In the genomic region with DNA sequence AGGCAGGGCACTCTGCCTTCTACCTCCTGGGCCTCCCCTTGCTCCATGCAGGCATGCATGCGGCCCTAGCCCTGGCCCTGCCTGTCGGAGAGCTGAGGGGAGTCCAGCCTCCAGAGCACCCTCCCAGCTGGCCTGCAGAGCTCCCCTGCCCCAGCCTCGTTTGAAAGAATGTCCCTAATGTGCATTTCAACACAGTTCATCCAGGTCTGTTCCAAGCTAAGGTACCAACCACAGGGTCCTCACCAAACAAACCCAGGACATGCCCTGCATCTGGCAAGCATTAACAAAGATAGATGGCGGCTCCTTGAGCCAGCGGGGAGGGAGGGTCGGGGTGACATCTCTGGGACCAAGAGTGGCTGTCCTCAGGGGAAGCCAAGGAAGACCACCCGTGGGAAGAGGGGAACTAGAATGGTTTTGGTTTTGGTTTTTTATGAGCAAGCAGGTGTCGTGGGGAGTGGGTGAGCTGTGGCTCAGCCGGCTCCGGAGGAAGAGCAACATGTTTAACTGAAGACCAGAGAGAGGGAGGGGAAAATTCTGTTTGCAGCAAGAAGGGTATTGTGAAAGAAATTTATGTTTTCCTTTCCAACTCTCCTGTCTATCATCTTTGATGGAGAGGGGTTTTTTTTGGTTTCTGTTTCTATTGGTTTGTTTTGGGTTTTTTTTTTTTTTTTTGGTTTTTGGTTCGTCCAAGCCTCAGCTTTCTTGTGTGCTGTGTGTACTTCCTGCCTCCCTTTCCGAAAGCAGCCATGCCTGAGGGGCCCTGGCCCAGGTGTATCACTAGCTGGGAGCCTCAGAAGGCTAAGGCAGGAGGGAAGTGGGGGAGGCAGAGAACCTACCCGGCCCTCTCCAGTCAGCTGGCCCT, we compare ENCODE assay signal across 12 mouse cellular contexts. TPM values are rescaled to one million over a fixed set of nuclear protein-coding genes. Genes with fewer than 3 reads are reported as not detected.
DNase-seq lines count a peak whose midpoint lies in the region; ATAC-seq and TF ChIP-seq lines count a peak whose summit lies in the region.
"Had no signal": no experiment of that assay in that cellular context is flagged by ENCODE, and none has a peak within 500 bp of the region (broad histone marks: within the 10 kb centered on the region; RNA-seq: fewer than 3 reads in every experiment).

No protein-coding gene starts in this region.

- H3K4me3 ChIP-seq in forebrain, postnatal 0 days (ENCODE audit: low read depth, low read length) = no peak overlapping the region
- H3K4me3 ChIP-seq in forebrain, embryonic 14.5 days (ENCODE audit: low read depth, low read length) = no peak overlapping the region
- no peak overlapping the region for H3K4me3 ChIP-seq in limb, embryonic 11.5 days (ENCODE audit: low read depth, low read length)
- H3K4me3 ChIP-seq in limb, embryonic 10.5 days = no peak overlapping the region
- H3K4me3 ChIP-seq in cortical plate, adult 2 months (ENCODE audit: insufficient read depth, low read length) = no peak overlapping the region
- H3K4me3 ChIP-seq in stomach, postnatal 0 days (ENCODE audit: low read depth, low read length) = no peak overlapping the region

- H3K4me2 ChIP-seq in forebrain, postnatal 0 days (ENCODE audit: low read depth) = no peak overlapping the region
- no peak overlapping the region for H3K4me2 ChIP-seq in forebrain, embryonic 14.5 days (ENCODE audit: low read length)
- no peak overlapping the region for H3K4me2 ChIP-seq in limb, embryonic 11.5 days (ENCODE audit: low read depth, severe bottlenecking)
- no peak overlapping the region for H3K4me2 ChIP-seq in stomach, postnatal 0 days (replicated peaks; ENCODE audit: low read depth)

- H3K9ac ChIP-seq in forebrain, postnatal 0 days = no peak overlapping the region
- no peak overlapping the region for H3K9ac ChIP-seq in forebrain, embryonic 14.5 days (ENCODE audit: low read length)
- no peak overlapping the region for H3K9ac ChIP-seq in limb, embryonic 11.5 days (ENCODE audit: low read length)
- no peak overlapping the region for H3K9ac ChIP-seq in stomach, postnatal 0 days (ENCODE audit: low read length)
- H3K9ac ChIP-seq: liver, embryonic 14.5 days had no signal

- H3K4me1 ChIP-seq in forebrain, postnatal 0 days (ENCODE audit: insufficient read depth) = no peaks in the 10 kb centered on the region
- no peaks in the 10 kb centered on the region for H3K4me1 ChIP-seq in forebrain, embryonic 14.5 days (ENCODE audit: control insufficient read depth, insufficient read depth, low read length)
- H3K4me1 ChIP-seq in limb, embryonic 11.5 days (ENCODE audit: control insufficient read depth, insufficient read depth, low read length) = no peaks in the 10 kb centered on the region
- peaks cover 10% of the 10 kb centered on the region; the same call in 1 of the 2 replicates for H3K4me1 ChIP-seq in limb, embryonic 10.5 days
- no peaks in the 10 kb centered on the region; the same call in 1 of the 2 replicates for H3K4me1 ChIP-seq in cortical plate, adult 2 months (ENCODE audit: control insufficient read depth, insufficient read depth, low read length)
- peaks cover 4% of the 10 kb centered on the region; the same call in 1 of the 2 replicates for H3K4me1 ChIP-seq in stomach, postnatal 0 days (replicated peaks; ENCODE audit: control insufficient read depth, insufficient read depth)

- no peak overlapping the region for H3K27ac ChIP-seq in forebrain, postnatal 0 days (ENCODE audit: low read depth, low read length)
- no peak overlapping the region for H3K27ac ChIP-seq in forebrain, embryonic 14.5 days (ENCODE audit: low read depth, low read length)
- 0 out of 2 replicates have a peak overlapping the region, but pooled peaks have one; percentile 4 for H3K27ac ChIP-seq in limb, embryonic 11.5 days (replicated peaks; ENCODE audit: low read depth, low read length)
- H3K27ac ChIP-seq in limb, embryonic 10.5 days = no peak overlapping the region
- 0 out of 2 replicates have a peak overlapping the region, but pooled peaks have one; percentile 12 for H3K27ac ChIP-seq in cortical plate, adult 2 months (ENCODE audit: insufficient read depth, low read length)
- peak overlapping the region; percentile 53; the same call in 1 of the 2 replicates for H3K27ac ChIP-seq in stomach, postnatal 0 days (replicated peaks)
- H3K27ac ChIP-seq: liver, embryonic 14.5 days had no signal

- H3K36me3 ChIP-seq in forebrain, postnatal 0 days (ENCODE audit: insufficient read depth) = peaks cover 66% of the 10 kb centered on the region
- peaks cover 95% of the 10 kb centered on the region for H3K36me3 ChIP-seq in forebrain, embryonic 14.5 days (ENCODE audit: control insufficient read depth, insufficient read depth, low read length)
- peaks cover 26% of the 10 kb centered on the region; the same call in 1 of the 2 replicates for H3K36me3 ChIP-seq in limb, embryonic 11.5 days (ENCODE audit: control insufficient read depth, insufficient read depth, low read length)
- H3K36me3 ChIP-seq in limb, embryonic 10.5 days = peaks cover 100% of the 10 kb centered on the region
- peaks cover 31% of the 10 kb centered on the region for H3K36me3 ChIP-seq in stomach, postnatal 0 days (ENCODE audit: control insufficient read depth, insufficient read depth, low read length)

- H3K9me3 ChIP-seq in forebrain, postnatal 0 days (ENCODE audit: low read length) = no peaks in the 10 kb centered on the region
- H3K9me3 ChIP-seq in forebrain, embryonic 14.5 days (replicated peaks; ENCODE audit: control insufficient read depth, low read length) = no peaks in the 10 kb centered on the region
- H3K9me3 ChIP-seq in limb, embryonic 11.5 days (ENCODE audit: control insufficient read depth, low read length) = no peaks in the 10 kb centered on the region
- H3K9me3 ChIP-seq in limb, embryonic 10.5 days (replicated peaks) = no peaks in the 10 kb centered on the region
- H3K9me3 ChIP-seq in stomach, postnatal 0 days (ENCODE audit: control insufficient read depth, low read length) = no peaks in the 10 kb centered on the region

- ATAC-seq in forebrain, postnatal 0 days = 0 out of 2 replicates have a peak, but pooled peaks have one; percentile 7
- ATAC-seq in forebrain, embryonic 14.5 days = no peak
- ATAC-seq in limb, embryonic 11.5 days (ENCODE audit: insufficient number of reproducible peaks, low FRiP score, low TSS enrichment, low read depth) = no peak
- no peak for ATAC-seq in stomach, postnatal 0 days (ENCODE audit: low FRiP score, low TSS enrichment)

- intact Hi-C loops in gastrocnemius, postnatal 14 days (cut with DNase I; ENCODE audit: low total_unique reads) = no loop called here

- DNase-seq in forebrain, postnatal 0 days = no peak
- no peak for DNase-seq in forebrain, embryonic 14.5 days (ENCODE audit: low spot score)
- DNase-seq in limb, embryonic 11.5 days (ENCODE audit: low spot score) = no peak
- DNase-seq in limb, embryonic 10.5 days (ENCODE audit: low spot score) = no peak
- no peak for DNase-seq in stomach, postnatal 0 days (ENCODE audit: low spot score)
- DNase-seq in gastrocnemius, postnatal 14 days = no peak
- DNase-seq in right cerebral cortex, postnatal 36 days (ENCODE audit: low spot score in 2 of 2) = no peak
- DNase-seq: adrenal gland, adult 8-10 months; cerebellum, postnatal 36 days; gastrocnemius, postnatal 25 days had no signal

- no peak for TF ChIP-seq POLR2A in cortical plate, adult 2 months (IDR thresholded peaks at IDR 0.05; ENCODE audit: extremely low read depth, insufficient read depth, low read length)

- WGBS in forebrain, postnatal 0 days = 70% methylated on average over 13 of the region's 13 CpGs
- 72% methylated on average over 13 of the region's 13 CpGs for WGBS in forebrain, embryonic 14.5 days
- WGBS in limb, embryonic 11.5 days = 60% methylated on average over 13 of the region's 13 CpGs
- WGBS in limb, embryonic 10.5 days = 67% methylated on average over 13 of the region's 13 CpGs
- 63% methylated on average over 13 of the region's 13 CpGs for WGBS in stomach, postnatal 0 days

- no peak for TF ChIP-seq CTCF in forebrain, postnatal 0 days (IDR thresholded peaks at IDR 0.05; ENCODE audit: low read depth)
- TF ChIP-seq CTCF in cortical plate, adult 2 months (IDR thresholded peaks at IDR 0.05; ENCODE audit: extremely low read depth, insufficient read depth, low read length) = no peak
- TF ChIP-seq CTCF in stomach, postnatal 0 days (IDR thresholded peaks at IDR 0.05; ENCODE audit: low read depth) = no peak

- no peak for TF ChIP-seq EP300 in stomach, postnatal 0 days (optimal IDR thresholded peaks at IDR 0.05)

- H3K27me3 ChIP-seq in forebrain, postnatal 0 days (ENCODE audit: insufficient read depth, low read length) = no peaks in the 10 kb centered on the region
- no peaks in the 10 kb centered on the region for H3K27me3 ChIP-seq in forebrain, embryonic 14.5 days (replicated peaks; ENCODE audit: control insufficient read depth, insufficient read depth, low read length)
- no peaks in the 10 kb centered on the region for H3K27me3 ChIP-seq in limb, embryonic 11.5 days (ENCODE audit: control insufficient read depth, insufficient read depth, low read length)
- no peaks in the 10 kb centered on the region for H3K27me3 ChIP-seq in limb, embryonic 10.5 days (ENCODE audit: low read depth, poor library complexity, severe bottlenecking)
- H3K27me3 ChIP-seq in stomach, postnatal 0 days (ENCODE audit: control insufficient read depth, insufficient read depth, low read length) = no peaks in the 10 kb centered on the region

RNA-seq across cellular contexts. Expression of gene Idh2, which starts 24.0 kb away (rescaled TPM):
- total RNA-seq in forebrain, postnatal 0 days (2014; rRNA removed) = 143 and 145 TPM in 2 replicates
- polyA plus RNA-seq in forebrain, postnatal 0 days (2015; fragmentation: Nextera tagmentation; extraction: Ambion mirVana) = 110 and 128 TPM in 2 replicates
- polyA plus RNA-seq in forebrain, embryonic 14.5 days (2014; fragmentation: Nextera tagmentation; extraction: Ambion mirVana) = 315 and 338 TPM in 2 replicates
- polyA plus RNA-seq in limb, embryonic 11.5 days (2014; fragmentation: Nextera tagmentation; extraction: Ambion mirVana) = 540 and 555 TPM in 2 replicates
- polyA plus RNA-seq in limb, embryonic 10.5 days (2016; fragmentation: Nextera tagmentation; extraction: Ambion mirVana) = 533 and 582 TPM in 2 replicates
- 92.7 and 95.0 TPM in 2 replicates for polyA plus RNA-seq in cortical plate, adult 2 months (2012; rRNA removed)
- 288 TPM in 2 replicates for polyA plus RNA-seq in stomach, postnatal 0 days (2015; fragmentation: Nextera tagmentation; extraction: Ambion mirVana)
- total RNA-seq in gastrocnemius, postnatal 14 days (2021) = 100 to 1,000 TPM; 179 to 214 TPM

Comparison
In these comparisons a context has a peak if more than half of its experiments do, and no peak if none do; other contexts are left out.
1. H3K27ac ChIP-seq: peak in limb, embryonic 11.5 days (single experiment), cortical plate, adult 2 months (single experiment) and stomach, postnatal 0 days (single experiment); none in forebrain, postnatal 0 days (single experiment), forebrain, embryonic 14.5 days (single experiment) and limb, embryonic 10.5 days (single experiment).